Comparison of ENCODE assay signal across 23 mouse cellular contexts in genomic region chr13:6226087-6226643, GRCm38 (mm10).
DNase-seq lines count a peak whose midpoint lies in the region; ATAC-seq lines count a peak whose summit lies in the region.
"Had no signal": no experiment of that assay in that cellular context is flagged by ENCODE, and none has a peak within 500 bp of the region (broad histone marks: within the 10 kb centered on the region; RNA-seq: fewer than 3 reads in every experiment).

No protein-coding gene starts in this region.

- 65% methylated on average over 7 of the region's 7 CpGs for WGBS in kidney, embryonic 16.5 days
- 83% methylated on average over 7 of the region's 7 CpGs for WGBS in hindbrain, embryonic 11.5 days

- H3K4me2 ChIP-seq in kidney, embryonic 16.5 days (replicated peaks; ENCODE audit: low read depth, low read length) = no peak overlapping the region
- no peak overlapping the region for H3K4me2 ChIP-seq in hindbrain, embryonic 11.5 days (replicated peaks; ENCODE audit: low read depth, low read length)
- H3K4me2 ChIP-seq: heart, embryonic 11.5 days; heart, embryonic 15.5 days; hindbrain, embryonic 14.5 days had no signal

- no peaks in the 10 kb centered on the region for H3K27me3 ChIP-seq in kidney, embryonic 16.5 days (ENCODE audit: insufficient read depth, low read length)
- H3K27me3 ChIP-seq in hindbrain, embryonic 11.5 days (ENCODE audit: control insufficient read depth, insufficient read depth, low read length) = no peaks in the 10 kb centered on the region
- H3K27me3 ChIP-seq: heart, embryonic 15.5 days had no signal

- H3K9ac ChIP-seq in kidney, embryonic 16.5 days (replicated peaks; ENCODE audit: low read length) = no peak overlapping the region
- no peak overlapping the region for H3K9ac ChIP-seq in hindbrain, embryonic 11.5 days (ENCODE audit: low read depth, low read length)
- H3K9ac ChIP-seq: heart, embryonic 15.5 days; hindbrain, embryonic 14.5 days had no signal

- peak; percentile 4 for DNase-seq in kidney, adult 11 months
- DNase-seq in kidney, postnatal 4 days = no peak
- DNase-seq in kidney, postnatal 25 days = no peak
- no peak for DNase-seq in hindbrain, embryonic 11.5 days (ENCODE audit: low spot score)
- DNase-seq: adrenal gland, adult 2 months; adrenal gland, postnatal 25 days; B cell, adult 2 months; cerebellum, adult 18-20 months; cerebellum, adult 9-11 months; cerebellum, postnatal 36 days; gastrocnemius, postnatal 10 days; heart, adult 2 months; heart, postnatal 14 days had no signal

- peak overlapping the region; percentile 2; the same call in 1 of the 2 replicates for H3K27ac ChIP-seq in kidney, embryonic 16.5 days (ENCODE audit: low read length)
- H3K27ac ChIP-seq in hindbrain, embryonic 11.5 days (ENCODE audit: low read depth, low read length) = no peak overlapping the region
- H3K27ac ChIP-seq: embryonic facial prominence, embryonic 10.5 days; heart, adult 2 months; heart, embryonic 15.5 days; hindbrain, embryonic 14.5 days had no signal

- ATAC-seq in kidney, embryonic 16.5 days (ENCODE audit: low FRiP score, low TSS enrichment) = no peak; the same call in 1 of the 2 replicates
- ATAC-seq in megakaryocyte, adult 5-6 weeks (ENCODE audit: poor library complexity, severe bottlenecking) = peak; percentile 52
- no peak for ATAC-seq in hindbrain, embryonic 11.5 days (ENCODE audit: low FRiP score)
- no peak for ATAC-seq in activated CD4-positive, CD25-positive, alpha-beta regulatory T cell, adult 4 months
- ATAC-seq: CD4-positive, CD25-positive, alpha-beta regulatory T cell, adult 4 months; forebrain, embryonic 16.5 days had no signal

- H3K36me3 ChIP-seq in kidney, embryonic 16.5 days (ENCODE audit: insufficient read depth, low read length) = no peaks in the 10 kb centered on the region
- no peaks in the 10 kb centered on the region for H3K36me3 ChIP-seq in hindbrain, embryonic 11.5 days (ENCODE audit: control insufficient read depth, insufficient read depth, low read length)
- H3K36me3 ChIP-seq: embryonic facial prominence, embryonic 10.5 days; G1E; heart, embryonic 15.5 days had no signal

- H3K4me3 ChIP-seq in kidney, embryonic 16.5 days (ENCODE audit: low read length) = no peak overlapping the region
- H3K4me3 ChIP-seq in hindbrain, embryonic 11.5 days (ENCODE audit: low read depth, low read length) = no peak overlapping the region
- H3K4me3 ChIP-seq: embryonic facial prominence, embryonic 10.5 days; heart, adult 2 months; heart, embryonic 15.5 days had no signal

- no peaks in the 10 kb centered on the region for H3K4me1 ChIP-seq in kidney, embryonic 16.5 days (ENCODE audit: insufficient read depth, low read length)
- H3K4me1 ChIP-seq in hindbrain, embryonic 11.5 days (replicated peaks; ENCODE audit: control insufficient read depth, insufficient read depth, low read length) = no peaks in the 10 kb centered on the region
- H3K4me1 ChIP-seq: embryonic facial prominence, embryonic 10.5 days; heart, embryonic 15.5 days had no signal

- H3K9me3 ChIP-seq in kidney, embryonic 16.5 days (ENCODE audit: low read length) = no peaks in the 10 kb centered on the region
- no peaks in the 10 kb centered on the region for H3K9me3 ChIP-seq in hindbrain, embryonic 11.5 days (ENCODE audit: control insufficient read depth, low read length)
- H3K9me3 ChIP-seq: embryonic facial prominence, embryonic 10.5 days; G1E; heart, embryonic 15.5 days had no signal
